Mouse (Mus musculus): ENCODE data around the gene Olfr872. TPM values are rescaled to one million over a fixed set of nuclear protein-coding genes. Genes with fewer than 3 reads are reported as not detected.
"Not testable (repeated sequence)": the region's sequence is repeated elsewhere in the genome, so short reads cannot be mapped to it uniquely, and the experiment has no call there.

Gene Olfr872
- polyA plus RNA-seq (2015; fragmentation: Nextera tagmentation; extraction: Ambion mirVana): not detected in 2 replicates

- H3K36me3 ChIP-seq (ENCODE audit: control insufficient read depth, insufficient read depth, low read length): no peaks in the 10 kb centered on the region
- H3K4me3 ChIP-seq (ENCODE audit: low read length): no peak within 1 kb of the TSS
- no peak within 1 kb of the TSS for H3K9ac ChIP-seq (ENCODE audit: low read depth, low read length)
- no peak for ATAC-seq
- H3K4me2 ChIP-seq (ENCODE audit: low read length): no peak within 1 kb of the TSS
- H3K27me3 ChIP-seq (replicated peaks; ENCODE audit: control insufficient read depth, insufficient read depth, low read length): no peaks in the 10 kb centered on the region
- H3K9me3 ChIP-seq (ENCODE audit: control insufficient read depth, low read length): peaks cover 3% of the 10 kb centered on the region; the same call in 1 of the 2 replicates
- no peak within 1 kb of the TSS for H3K27ac ChIP-seq (ENCODE audit: low read depth, low read length)
- no peaks in the 10 kb centered on the region for H3K4me1 ChIP-seq (ENCODE audit: control insufficient read depth, insufficient read depth, low read depth, low read length)
These were observed at the start of gene Olfr872 for GRCm38 (mm10) chr9:20236819-20237218. Gene Olfr872 (plus strand): TSS chr9:20237119.

- H3K4me2 ChIP-seq (ENCODE audit: low read length): no peak overlapping the region
- H3K27me3 ChIP-seq (replicated peaks; ENCODE audit: control insufficient read depth, insufficient read depth, low read length): no peaks in the 10 kb centered on the region
- ATAC-seq: no peak
- no peak overlapping the region for H3K9ac ChIP-seq (ENCODE audit: low read depth, low read length)
- no peaks in the 10 kb centered on the region for H3K36me3 ChIP-seq (ENCODE audit: control insufficient read depth, insufficient read depth, low read length)
- 0 out of 2 replicates have a peak, but pooled peaks cover 2% of the 10 kb centered on the region for H3K9me3 ChIP-seq (ENCODE audit: control insufficient read depth, low read length)
- 82% methylated on average over 1 of the region's 1 CpGs for WGBS
- H3K4me1 ChIP-seq (ENCODE audit: control insufficient read depth, insufficient read depth, low read depth, low read length): no peaks in the 10 kb centered on the region
- no peak overlapping the region for H3K4me3 ChIP-seq (ENCODE audit: low read length)
- no peak overlapping the region for H3K27ac ChIP-seq (ENCODE audit: low read depth, low read length)
These were observed 34.8 kb upstream of the Olfr872 start for GRCm38 (mm10) chr9:20202131-20202530.

- ATAC-seq; H3K4me3 ChIP-seq (ENCODE audit: low read length); H3K4me2 ChIP-seq (ENCODE audit: low read length); H3K36me3 ChIP-seq (ENCODE audit: control insufficient read depth, insufficient read depth, low read length); H3K27ac ChIP-seq (ENCODE audit: low read depth, low read length); H3K9me3 ChIP-seq (ENCODE audit: control insufficient read depth, low read length); H3K27me3 ChIP-seq (replicated peaks; ENCODE audit: control insufficient read depth, insufficient read depth, low read length); H3K4me1 ChIP-seq (ENCODE audit: control insufficient read depth, insufficient read depth, low read depth, low read length); H3K9ac ChIP-seq (ENCODE audit: low read depth, low read length): not testable (repeated sequence)
- 90% methylated on average over 7 of the region's 7 CpGs for WGBS
These were observed 33.4 kb upstream of the Olfr872 start for GRCm38 (mm10) chr9:20203413-20203984.

GRCm38 (mm10) chr9:20210812-20211211 lies 26.1 kb upstream of the Olfr872 start:
- Histone ChIP-seq H3K4me1 (ENCODE audit: control insufficient read depth, insufficient read depth, low read depth, low read length) (no peaks in the 10 kb centered on the region), H3K27me3 (replicated peaks; ENCODE audit: control insufficient read depth, insufficient read depth, low read length) (no peaks in the 10 kb centered on the region), H3K9ac (ENCODE audit: low read depth, low read length) (no peak overlapping the region), H3K4me3 (ENCODE audit: low read length) (no peak overlapping the region), H3K4me2 (ENCODE audit: low read length) (no peak overlapping the region), H3K36me3 (ENCODE audit: control insufficient read depth, insufficient read depth, low read length) (no peaks in the 10 kb centered on the region), H3K9me3 (ENCODE audit: control insufficient read depth, low read length) (peaks cover 2% of the 10 kb centered on the region; the same call in 1 of the 2 replicates), H3K27ac (ENCODE audit: low read depth, low read length) (no peak overlapping the region)
- ATAC-seq: no peak
- WGBS: 58% methylated on average over 1 of the region's 1 CpGs

GRCm38 (mm10) chr9:20211477-20211876 lies 25.4 kb upstream of the Olfr872 start:
- Histone ChIP-seq H3K27ac (ENCODE audit: low read depth, low read length) (no peak overlapping the region), H3K27me3 (replicated peaks; ENCODE audit: control insufficient read depth, insufficient read depth, low read length) (no peaks in the 10 kb centered on the region), H3K4me2 (ENCODE audit: low read length) (no peak overlapping the region), H3K4me1 (ENCODE audit: control insufficient read depth, insufficient read depth, low read depth, low read length) (no peaks in the 10 kb centered on the region), H3K4me3 (ENCODE audit: low read length) (no peak overlapping the region), H3K36me3 (ENCODE audit: control insufficient read depth, insufficient read depth, low read length) (no peaks in the 10 kb centered on the region), H3K9me3 (ENCODE audit: control insufficient read depth, low read length) (peaks cover 5% of the 10 kb centered on the region; the same call in 1 of the 2 replicates), H3K9ac (ENCODE audit: low read depth, low read length) (no peak overlapping the region)
- WGBS: 78% methylated on average over 2 of the region's 2 CpGs
- no peak for ATAC-seq

- H3K4me3 ChIP-seq (ENCODE audit: low read length): no peak within 1 kb of the TSS
- no peaks in the 10 kb centered on the region for H3K4me1 ChIP-seq (ENCODE audit: control insufficient read depth, insufficient read depth, low read depth, low read length)
- peaks cover 5% of the 10 kb centered on the region; the same call in 1 of the 2 replicates for H3K9me3 ChIP-seq (ENCODE audit: control insufficient read depth, low read length)
- no peaks in the 10 kb centered on the region for H3K36me3 ChIP-seq (ENCODE audit: control insufficient read depth, insufficient read depth, low read length)
- H3K27me3 ChIP-seq (replicated peaks; ENCODE audit: control insufficient read depth, insufficient read depth, low read length): no peaks in the 10 kb centered on the region
- no peak within 1 kb of the TSS for H3K27ac ChIP-seq (ENCODE audit: low read depth, low read length)
- ATAC-seq: no peak
- no peak within 1 kb of the TSS for H3K4me2 ChIP-seq (ENCODE audit: low read length)
- no peak within 1 kb of the TSS for H3K9ac ChIP-seq (ENCODE audit: low read depth, low read length)
These were observed 25.0 kb upstream of the Olfr872 start, which contains the start of gene Olfr871 for GRCm38 (mm10) chr9:20211907-20212306. Gene Olfr871 (plus strand): TSS chr9:20212207.

GRCm38 (mm10) chr9:20237378-20237777 lies 459 bp downstream of the Olfr872 start:
- H3K4me2 ChIP-seq (ENCODE audit: low read length): no peak overlapping the region
- no peak for ATAC-seq
- WGBS: 69% methylated on average over 2 of the region's 2 CpGs

GRCm38 (mm10) chr9:20282051-20282450 lies 45.1 kb downstream of the Olfr872 start, which contains the start of gene Olfr39:
Gene Olfr39 (plus strand): TSS chr9:20282351.
- Histone ChIP-seq H3K4me2 (ENCODE audit: low read length) (no peak within 1 kb of the TSS), H3K27ac (ENCODE audit: low read depth, low read length) (no peak within 1 kb of the TSS), H3K36me3 (ENCODE audit: control insufficient read depth, insufficient read depth, low read length) (no peaks in the 10 kb centered on the region), H3K4me1 (ENCODE audit: control insufficient read depth, insufficient read depth, low read depth, low read length) (no peaks in the 10 kb centered on the region), H3K9ac (ENCODE audit: low read depth, low read length) (no peak within 1 kb of the TSS), H3K4me3 (ENCODE audit: low read length) (no peak within 1 kb of the TSS), H3K9me3 (ENCODE audit: control insufficient read depth, low read length) (no peaks in the 10 kb centered on the region), H3K27me3 (replicated peaks; ENCODE audit: control insufficient read depth, insufficient read depth, low read length) (no peaks in the 10 kb centered on the region)
- no peak for ATAC-seq
- WGBS: 85% methylated on average over 1 of the region's 1 CpGs

More at GRCm38 (mm10) chr9:20237378-20237777, 459 bp downstream of the Olfr872 start:
- H3K9ac ChIP-seq (ENCODE audit: low read depth, low read length): no peak overlapping the region
- no peaks in the 10 kb centered on the region for H3K36me3 ChIP-seq (ENCODE audit: control insufficient read depth, insufficient read depth, low read length)
- H3K27ac ChIP-seq (ENCODE audit: low read depth, low read length): no peak overlapping the region
- H3K27me3 ChIP-seq (replicated peaks; ENCODE audit: control insufficient read depth, insufficient read depth, low read length): no peaks in the 10 kb centered on the region
- H3K4me1 ChIP-seq (ENCODE audit: control insufficient read depth, insufficient read depth, low read depth, low read length): no peaks in the 10 kb centered on the region
- H3K4me3 ChIP-seq (ENCODE audit: low read length): no peak overlapping the region
- H3K9me3 ChIP-seq (ENCODE audit: control insufficient read depth, low read length): peaks cover 4% of the 10 kb centered on the region; the same call in 1 of the 2 replicates

- not testable (repeated sequence) for H3K4me2 ChIP-seq (ENCODE audit: low read length); H3K9ac ChIP-seq (ENCODE audit: low read depth, low read length); H3K36me3 ChIP-seq (ENCODE audit: control insufficient read depth, insufficient read depth, low read length); H3K9me3 ChIP-seq (ENCODE audit: control insufficient read depth, low read length); H3K4me1 ChIP-seq (ENCODE audit: control insufficient read depth, insufficient read depth, low read depth, low read length); H3K27me3 ChIP-seq (replicated peaks; ENCODE audit: control insufficient read depth, insufficient read depth, low read length); H3K27ac ChIP-seq (ENCODE audit: low read depth, low read length); ATAC-seq; H3K4me3 ChIP-seq (ENCODE audit: low read length)
- WGBS: 89% methylated on average over 5 of the region's 5 CpGs
These were observed 58.6 kb downstream of the Olfr872 start for GRCm38 (mm10) chr9:20295562-20295961.
